Mouse (Mus musculus) lung, embryonic 15.5 days (tissue): ENCODE measurements around the gene Tyrp1. TPM values are rescaled to one million over a fixed set of nuclear protein-coding genes. Genes with fewer than 3 reads are reported as not detected.

Source experiments
- ATAC-seq: fragments of 200-750 bp; cut with Nextera tagmentation; 2 replicates; pipeline ENCODE4 v1.8.0; 2017; ENCODE audit warnings: moderate number of reproducible peaks, borderline replicate concordance; ENCODE audit not compliant: low FRiP score, low TSS enrichment; ENCODE audit errors: extremely low read depth
- H3K27ac ChIP-seq: fragments of 300-500 bp; sonication (generic); 2 replicates; pipeline ENCODE4 v1.5.1; 2015; ENCODE audit warnings: moderate library complexity, mild to moderate bottlenecking, inconsistent platforms
- H3K27me3 ChIP-seq: fragments of 300-500 bp; sonication (generic); 2 replicates; pipeline ENCODE4 v1.6.1; 2015; ENCODE audit warnings: inconsistent platforms
- H3K36me3 ChIP-seq: fragments of 300-500 bp; sonication (generic); 2 replicates; pipeline ENCODE4 v1.6.1; 2015; ENCODE audit warnings: inconsistent platforms
- H3K4me1 ChIP-seq: fragments of 300-500 bp; sonication (generic); 2 replicates; pipeline ENCODE4 v1.6.1; 2015; ENCODE audit warnings: inconsistent platforms
- H3K4me2 ChIP-seq: fragments of 300-500 bp; sonication (generic); 2 replicates; pipeline ENCODE4 v1.6.1; 2015; ENCODE audit warnings: inconsistent platforms, mild to moderate bottlenecking, moderate library complexity
- H3K4me3 ChIP-seq: fragments of 300-500 bp; sonication (generic); 2 replicates; pipeline ENCODE4 v1.5.1; 2015; ENCODE audit warnings: mild to moderate bottlenecking, inconsistent platforms
- H3K9ac ChIP-seq: fragments of 300-500 bp; sonication (generic); 2 replicates; pipeline ENCODE4 v1.6.1; 2015; ENCODE audit warnings: inconsistent platforms
- H3K9me3 ChIP-seq: fragments of 300-500 bp; sonication (generic); 2 replicates; pipeline ENCODE4 v1.6.1; 2016; ENCODE audit warnings: inconsistent platforms
- WGBS: fragments of 180-500 bp; shearing (Covaris S2); methylation state at CpG from one replicate; pipeline ENCODE4 v1.1.7; 2015; 5-methylcytosine and 5-hydroxymethylcytosine counted together
- polyA plus RNA-seq: library from polyadenylated mRNA; unstranded; fragments of >200 nt; fragmentation: Nextera tagmentation; extraction: Ambion mirVana; gene quantifications from 2 replicates; pipeline ENCODE4 v1.2.1, GENCODE M21; 2015

Gene Tyrp1
- not detected in 2 replicates for polyA plus RNA-seq

DNA sequence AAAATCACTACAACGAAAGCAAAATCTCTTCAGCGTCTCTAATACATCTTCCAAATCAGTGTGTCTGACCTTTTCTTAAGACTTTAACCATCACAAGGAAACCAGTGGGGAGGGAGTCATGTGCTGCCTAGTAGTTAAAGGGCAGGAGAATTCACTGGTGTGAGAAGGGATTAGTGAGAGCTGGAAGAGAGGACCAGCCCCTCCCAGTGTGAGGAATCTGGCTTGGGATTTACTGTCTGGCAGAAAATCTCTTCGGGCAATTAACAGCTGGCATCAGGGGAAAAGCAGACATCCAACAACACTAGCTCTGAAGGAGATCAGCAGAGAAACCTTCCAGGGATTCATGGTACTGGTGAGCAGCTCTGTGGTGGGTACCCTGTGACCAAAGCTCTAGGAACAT, at the start of gene Tyrp1:
Gene Tyrp1, plus strand, starts transcription at position 74 of the 400 bp plus-strand sequence.
- H3K9ac ChIP-seq, result no peak within 1 kb of the TSS
- H3K9me3 ChIP-seq, result no peaks in the 10 kb centered on the region
- H3K4me1 ChIP-seq, result no peaks in the 10 kb centered on the region
- ATAC-seq, result no peak
- H3K36me3 ChIP-seq, result no peaks in the 10 kb centered on the region
- no peak within 1 kb of the TSS for H3K4me2 ChIP-seq
- WGBS, result 55% methylated on average over 3 of the region's 3 CpGs
- H3K27ac ChIP-seq, result no peak within 1 kb of the TSS
- no peaks in the 10 kb centered on the region for H3K27me3 ChIP-seq
- H3K4me3 ChIP-seq, result no peak within 1 kb of the TSS

DNA sequence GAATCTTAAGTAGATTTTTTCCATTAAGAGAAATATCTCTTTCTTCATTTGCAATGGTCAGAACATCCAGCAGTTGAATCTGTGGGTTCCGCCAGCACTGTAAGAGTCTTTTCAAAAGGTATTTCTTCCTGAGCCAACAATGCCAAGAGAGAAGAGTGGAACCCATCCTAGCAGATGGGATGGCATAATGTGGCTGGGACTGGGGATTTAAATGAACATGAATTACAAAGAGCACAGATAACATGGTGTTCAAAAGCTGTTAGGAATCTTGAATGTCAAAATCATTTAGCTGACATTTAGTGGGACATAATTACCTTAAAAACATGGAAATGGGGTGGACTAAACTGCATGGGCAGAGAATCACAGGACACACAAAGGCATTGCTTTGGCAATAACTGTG, 45.6 kb upstream of the Tyrp1 start:
- Histone ChIP-seq H3K27ac (no peak overlapping the region), H3K9me3 (no peaks in the 10 kb centered on the region), H3K4me3 (no peak overlapping the region), H3K9ac (no peak overlapping the region), H3K4me1 (no peaks in the 10 kb centered on the region), H3K36me3 (no peaks in the 10 kb centered on the region), H3K4me2 (no peak overlapping the region), H3K27me3 (no peaks in the 10 kb centered on the region)
- 90% methylated on average over 1 of the region's 1 CpGs for WGBS
- ATAC-seq, result no peak

DNA sequence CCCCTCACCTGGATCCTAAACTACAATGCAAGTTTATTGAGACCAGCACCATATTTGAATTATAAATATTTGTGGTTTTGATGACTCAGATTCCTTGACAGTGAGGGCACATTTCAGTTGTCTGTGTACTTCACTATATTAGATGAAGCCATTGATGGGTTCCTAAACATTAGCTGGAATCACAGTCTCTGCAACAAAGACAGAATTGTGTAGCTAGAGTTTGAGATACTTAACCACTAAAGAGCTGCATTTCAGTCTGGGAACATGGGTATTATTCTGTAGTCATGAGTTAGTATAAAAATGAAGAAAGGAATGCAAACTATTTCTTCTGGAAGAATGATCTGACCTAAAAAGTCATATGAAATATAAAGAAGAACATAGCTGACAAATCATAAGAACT, 14.4 kb upstream of the Tyrp1 start:
- Histone ChIP-seq H3K27me3 (no peaks in the 10 kb centered on the region), H3K4me2 (no peak overlapping the region), H3K4me3 (no peak overlapping the region), H3K36me3 (no peaks in the 10 kb centered on the region), H3K27ac (no peak overlapping the region), H3K9me3 (no peaks in the 10 kb centered on the region), H3K9ac (no peak overlapping the region), H3K4me1 (no peaks in the 10 kb centered on the region)
- ATAC-seq, result no peak

DNA sequence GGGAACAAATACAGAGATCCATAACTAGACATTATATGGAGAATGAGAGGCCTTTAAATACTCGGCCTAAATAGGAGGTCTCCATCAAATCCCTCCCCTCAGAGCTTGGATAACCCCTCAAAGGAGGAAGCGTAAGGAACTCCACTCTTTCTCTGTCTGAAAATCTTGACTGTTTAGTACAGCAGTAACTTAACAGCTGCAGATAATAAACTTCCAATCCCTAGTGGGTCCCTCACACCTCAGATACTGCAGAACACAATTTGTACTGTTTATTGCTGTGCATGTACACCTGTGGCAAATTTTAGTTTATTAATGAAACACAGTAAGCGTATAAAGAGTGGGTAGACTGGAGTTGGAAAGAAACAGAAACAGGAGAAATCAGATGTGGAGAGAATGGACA, 12.0 kb upstream of the Tyrp1 start:
- H3K9me3 ChIP-seq, result no peaks in the 10 kb centered on the region
- WGBS, result 75% methylated on average over 3 of the region's 3 CpGs
- no peak for ATAC-seq

DNA sequence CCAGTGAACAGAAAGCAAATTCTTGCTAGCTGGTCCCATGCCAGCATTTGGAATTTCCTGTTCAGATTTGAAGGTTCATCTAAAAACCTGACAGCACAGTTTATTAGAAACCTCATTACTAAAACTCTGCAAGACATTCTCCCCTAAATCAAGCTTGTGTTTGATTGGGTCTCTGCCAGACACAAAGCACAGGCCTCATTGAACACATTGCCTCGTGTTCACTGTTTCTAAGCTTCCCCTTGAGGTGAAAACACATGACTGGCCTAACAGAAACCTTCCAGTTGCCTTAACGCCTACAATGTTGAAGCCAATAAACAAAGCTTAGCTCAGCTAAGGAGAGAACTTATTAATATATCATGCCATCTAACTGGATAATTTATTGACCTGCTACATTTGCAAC, 5.7 kb upstream of the Tyrp1 start:
- H3K4me1 ChIP-seq, result no peaks in the 10 kb centered on the region
- no peaks in the 10 kb centered on the region for H3K36me3 ChIP-seq
- H3K4me2 ChIP-seq, result no peak overlapping the region
- no peak overlapping the region for H3K27ac ChIP-seq
- no peak overlapping the region for H3K9ac ChIP-seq
- no peak overlapping the region for H3K4me3 ChIP-seq
- no peaks in the 10 kb centered on the region for H3K27me3 ChIP-seq
- no peak for ATAC-seq
- WGBS, result 38% methylated on average over 2 of the region's 2 CpGs
- H3K9me3 ChIP-seq, result no peaks in the 10 kb centered on the region

More for the DNA sequence above, 12.0 kb upstream of the Tyrp1 start:
- H3K36me3 ChIP-seq, result no peaks in the 10 kb centered on the region
- no peak overlapping the region for H3K27ac ChIP-seq
- H3K4me3 ChIP-seq, result no peak overlapping the region
- H3K4me2 ChIP-seq, result no peak overlapping the region
- no peaks in the 10 kb centered on the region for H3K27me3 ChIP-seq
- H3K4me1 ChIP-seq, result no peaks in the 10 kb centered on the region
- H3K9ac ChIP-seq, result no peak overlapping the region

DNA sequence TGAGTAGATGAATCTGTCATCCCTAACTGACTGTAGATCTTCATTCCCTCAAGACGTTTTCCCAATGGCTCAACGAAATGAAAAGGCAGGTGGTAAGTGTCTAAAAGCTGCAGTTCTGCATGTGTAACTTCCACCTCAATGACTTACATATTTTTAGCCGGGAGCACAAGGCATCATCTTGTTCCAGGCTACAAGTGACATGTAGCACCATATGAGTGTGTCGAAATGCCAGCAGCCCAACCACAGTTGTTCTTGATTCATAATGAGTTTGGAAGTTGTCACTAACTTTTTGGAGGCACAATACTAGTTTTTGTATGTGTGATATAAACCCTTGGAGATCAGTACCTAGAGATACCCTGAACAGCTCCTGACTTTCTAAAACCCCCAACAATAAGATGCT, 5.4 kb downstream of the Tyrp1 start:
- H3K36me3 ChIP-seq, result no peaks in the 10 kb centered on the region
- ATAC-seq, result no peak
- H3K4me2 ChIP-seq, result no peak overlapping the region
- no peak overlapping the region for H3K4me3 ChIP-seq
- H3K27me3 ChIP-seq, result no peaks in the 10 kb centered on the region
- no peaks in the 10 kb centered on the region for H3K9me3 ChIP-seq
- WGBS, result 73% methylated on average over 4 of the region's 4 CpGs
- H3K4me1 ChIP-seq, result no peaks in the 10 kb centered on the region
- H3K9ac ChIP-seq, result no peak overlapping the region
- H3K27ac ChIP-seq, result no peak overlapping the region

DNA sequence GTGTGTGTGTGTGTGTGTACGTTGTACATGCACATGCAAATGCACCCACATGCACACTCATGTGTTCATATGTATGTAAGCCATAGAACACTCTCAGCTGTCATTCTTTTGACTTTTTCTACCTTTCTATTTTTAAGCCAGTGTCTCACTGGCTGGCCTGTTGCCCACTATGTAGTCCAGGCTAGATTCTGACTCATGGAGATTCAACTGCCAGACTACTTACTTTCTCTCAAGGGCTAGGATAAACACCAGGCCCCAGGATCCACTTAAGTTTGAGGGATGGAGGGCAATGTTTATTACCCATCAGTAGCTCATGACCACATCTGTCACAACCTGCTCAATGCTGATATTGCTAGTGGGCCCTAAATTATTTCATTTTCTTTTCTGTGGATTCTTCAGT, 8.1 kb downstream of the Tyrp1 start:
- no peaks in the 10 kb centered on the region for H3K4me1 ChIP-seq
- H3K4me3 ChIP-seq, result no peak overlapping the region
- WGBS, result 64% methylated on average over 1 of the region's 1 CpGs
- H3K36me3 ChIP-seq, result no peaks in the 10 kb centered on the region
- no peaks in the 10 kb centered on the region for H3K27me3 ChIP-seq
- no peaks in the 10 kb centered on the region for H3K9me3 ChIP-seq
- H3K4me2 ChIP-seq, result no peak overlapping the region
- no peak overlapping the region for H3K9ac ChIP-seq
- H3K27ac ChIP-seq, result no peak overlapping the region
- no peak for ATAC-seq

DNA sequence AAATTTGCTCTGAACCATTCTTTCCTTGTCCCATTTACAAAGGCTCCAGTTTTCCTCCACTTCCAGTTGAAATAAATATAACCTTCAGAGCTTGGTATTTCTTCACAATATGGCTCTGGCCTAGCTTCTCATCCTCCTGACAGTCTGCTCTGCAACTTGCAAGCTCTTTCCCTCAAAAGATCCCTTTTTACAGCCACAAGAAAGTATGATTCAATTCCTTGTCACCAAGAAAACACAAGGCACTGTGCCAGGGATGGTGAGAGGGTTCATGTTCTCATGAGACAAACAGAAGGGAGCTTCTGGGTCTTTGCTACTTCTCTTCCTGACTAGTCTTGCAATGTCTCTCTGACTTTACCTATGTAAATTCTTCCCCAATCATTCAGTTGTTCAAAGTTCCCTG, 9.8 kb downstream of the Tyrp1 start:
- H3K27ac ChIP-seq, result no peak overlapping the region
- no peak overlapping the region for H3K4me2 ChIP-seq
- ATAC-seq, result no peak
- H3K4me3 ChIP-seq, result no peak overlapping the region
- H3K36me3 ChIP-seq, result no peaks in the 10 kb centered on the region
- H3K9me3 ChIP-seq, result no peaks in the 10 kb centered on the region
- no peaks in the 10 kb centered on the region for H3K27me3 ChIP-seq
- no peaks in the 10 kb centered on the region for H3K4me1 ChIP-seq
- H3K9ac ChIP-seq, result no peak overlapping the region

DNA sequence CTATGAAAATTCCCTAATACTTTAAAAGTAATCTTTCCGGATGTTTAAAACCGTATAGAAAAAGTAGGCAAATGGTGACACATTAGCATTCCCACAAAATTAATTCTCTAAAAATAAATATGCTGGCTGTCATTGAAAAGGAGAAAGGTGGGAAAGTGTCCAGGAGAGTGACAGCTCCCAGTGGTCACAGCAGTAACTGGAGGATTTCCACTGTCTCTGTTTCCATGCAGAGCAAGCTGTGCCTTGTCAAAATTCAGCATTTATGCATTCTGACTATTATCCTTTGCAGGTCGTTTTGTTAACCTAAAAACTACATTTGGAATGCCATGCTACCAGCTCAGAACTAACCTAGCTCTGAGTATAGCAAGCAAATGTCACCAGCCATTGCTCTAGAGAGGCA, 12.1 kb downstream of the Tyrp1 start:
- no peak overlapping the region for H3K9ac ChIP-seq
- no peak overlapping the region for H3K27ac ChIP-seq
- no peak overlapping the region for H3K4me3 ChIP-seq
- no peaks in the 10 kb centered on the region for H3K36me3 ChIP-seq
- no peak for ATAC-seq
- 49% methylated on average over 3 of the region's 3 CpGs for whole genome bisulfite sequencing
- H3K9me3 ChIP-seq, result no peaks in the 10 kb centered on the region
- no peaks in the 10 kb centered on the region for H3K27me3 ChIP-seq
- no peak overlapping the region for H3K4me2 ChIP-seq
- no peaks in the 10 kb centered on the region for H3K4me1 ChIP-seq

DNA sequence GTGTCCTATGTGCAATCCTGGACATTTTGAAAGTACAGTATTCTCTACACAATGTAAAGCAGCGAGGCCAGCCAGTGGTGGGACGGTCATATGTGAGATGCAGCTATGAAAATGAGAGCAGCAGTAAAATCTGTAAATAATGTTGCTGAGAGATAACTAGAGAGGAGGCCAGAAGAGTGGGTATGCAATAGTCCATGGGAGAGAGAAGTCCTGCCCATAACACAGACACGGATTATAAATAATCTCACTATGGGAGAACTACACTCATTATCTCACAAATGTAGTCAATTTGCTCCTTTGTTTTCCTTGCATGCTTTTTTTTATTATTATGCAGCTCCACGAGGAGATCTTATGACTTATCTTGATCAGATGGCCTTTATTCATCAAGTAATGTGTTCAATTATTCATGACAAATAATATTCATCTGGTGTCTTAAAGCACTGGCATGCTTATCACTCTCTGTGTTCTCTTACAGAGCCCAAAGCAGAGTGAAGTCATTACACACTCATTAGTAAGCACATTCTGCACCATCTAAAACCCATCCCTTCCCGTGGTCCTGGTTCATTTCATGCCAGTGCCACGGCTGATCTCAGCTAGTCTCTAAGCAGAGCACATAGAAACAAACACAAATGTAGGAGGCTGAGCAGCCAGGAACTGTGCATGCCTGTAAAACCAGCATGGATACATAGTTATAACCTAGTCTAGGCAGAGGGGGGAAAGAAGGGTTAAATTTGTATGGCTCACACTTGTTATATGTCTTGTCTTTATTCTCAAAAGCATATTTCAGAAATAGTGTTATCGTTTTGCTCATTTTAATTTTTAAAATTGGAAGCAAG, 18.9 kb downstream of the Tyrp1 start:
- Histone ChIP-seq H3K9me3 (no peaks in the 10 kb centered on the region), H3K9ac (no peak overlapping the region), H3K27ac (no peak overlapping the region), H3K27me3 (no peaks in the 10 kb centered on the region), H3K36me3 (no peaks in the 10 kb centered on the region), H3K4me1 (no peaks in the 10 kb centered on the region), H3K4me2 (no peak overlapping the region), H3K4me3 (no peak overlapping the region)
- 74% methylated on average over 7 of the region's 7 CpGs for WGBS
- ATAC-seq, result no peak

DNA sequence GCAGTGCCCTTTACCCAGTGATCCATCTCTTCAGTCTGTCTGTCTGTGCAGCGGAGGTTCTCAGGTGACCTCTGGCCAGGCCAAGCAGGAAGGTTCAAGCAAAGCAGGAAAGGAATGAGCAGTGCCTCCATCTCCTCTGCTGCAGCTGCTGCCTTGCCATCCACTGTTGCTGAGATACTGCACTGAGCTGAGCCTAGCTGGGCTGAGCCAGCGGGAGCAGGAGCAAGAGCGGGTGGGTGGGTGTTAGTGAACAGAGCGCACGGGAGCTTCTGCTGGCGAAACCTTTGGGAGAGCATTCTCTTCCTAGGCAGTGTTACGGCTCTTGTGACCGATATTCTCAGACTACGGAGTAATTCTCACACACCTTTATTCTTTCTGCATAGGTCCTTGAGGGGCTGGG, 21.6 kb downstream of the Tyrp1 start:
- Histone ChIP-seq H3K9ac (no peak overlapping the region), H3K27ac (no peak overlapping the region), H3K4me3 (no peak overlapping the region), H3K4me1 (no peaks in the 10 kb centered on the region), H3K4me2 (no peak overlapping the region), H3K9me3 (no peaks in the 10 kb centered on the region), H3K27me3 (no peaks in the 10 kb centered on the region), H3K36me3 (no peaks in the 10 kb centered on the region)
- whole genome bisulfite sequencing, result 69% methylated on average over 9 of the region's 9 CpGs
- ATAC-seq, result no peak

DNA sequence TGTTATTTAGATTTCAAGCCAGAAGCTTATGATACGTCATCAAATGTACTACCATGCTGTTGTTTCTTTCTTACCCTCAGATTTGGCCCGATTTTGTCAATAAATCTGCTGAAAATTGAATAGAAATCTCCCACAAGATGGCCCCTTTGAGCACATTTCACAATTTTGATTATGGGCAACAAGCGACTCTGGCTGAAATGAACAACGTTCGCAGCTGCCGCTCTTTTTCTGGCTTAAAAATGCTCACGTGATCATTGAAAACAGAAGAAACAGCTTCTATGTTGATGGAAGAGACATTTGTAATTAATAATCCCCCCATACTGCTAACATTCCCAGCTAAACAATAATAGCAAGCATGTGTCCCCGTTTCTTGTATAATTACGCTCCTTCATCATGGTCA, 29.0 kb downstream of the Tyrp1 start:
- H3K4me3 ChIP-seq, result no peak overlapping the region
- H3K4me2 ChIP-seq, result no peak overlapping the region
- H3K4me1 ChIP-seq, result peaks cover 6% of the 10 kb centered on the region; the same call in 1 of the 2 replicates
- WGBS, result 82% methylated on average over 9 of the region's 9 CpGs
- no peak overlapping the region for H3K27ac ChIP-seq
- no peaks in the 10 kb centered on the region for H3K27me3 ChIP-seq
- H3K9me3 ChIP-seq, result no peaks in the 10 kb centered on the region
- H3K36me3 ChIP-seq, result no peaks in the 10 kb centered on the region
- no peak overlapping the region for H3K9ac ChIP-seq
- no peak for ATAC-seq

DNA sequence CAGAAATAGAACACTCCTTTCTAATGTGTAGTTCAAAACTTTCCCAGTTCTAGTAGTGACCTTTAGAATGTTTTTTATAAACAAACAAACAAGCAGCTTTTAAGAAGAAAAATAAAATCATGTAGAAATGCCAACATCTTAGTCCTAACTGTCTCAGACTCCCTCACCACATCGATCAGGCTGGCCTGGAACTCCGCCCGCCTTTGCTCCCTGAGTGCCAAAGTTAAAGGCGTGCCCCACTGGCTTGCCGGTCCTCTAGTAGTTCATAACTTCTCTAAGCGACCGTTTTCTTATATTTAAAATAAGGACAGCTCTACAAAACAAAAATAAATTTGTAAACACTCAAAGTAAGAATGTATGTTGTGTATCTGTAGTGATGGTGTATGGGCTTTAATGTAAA, 30.0 kb downstream of the Tyrp1 start:
- H3K4me3 ChIP-seq, result no peak overlapping the region
- no peaks in the 10 kb centered on the region for H3K9me3 ChIP-seq
- no peak for ATAC-seq
- no peak overlapping the region for H3K4me2 ChIP-seq
- WGBS, result 40% methylated on average over 7 of the region's 7 CpGs
- H3K9ac ChIP-seq, result no peak overlapping the region
- H3K27ac ChIP-seq, result no peak overlapping the region
- H3K4me1 ChIP-seq, result peaks cover 6% of the 10 kb centered on the region; the same call in 1 of the 2 replicates
- H3K36me3 ChIP-seq, result no peaks in the 10 kb centered on the region
- H3K27me3 ChIP-seq, result no peaks in the 10 kb centered on the region
